Mouse (Mus musculus): Measurements from ENCODE around the gene Hist1h1e.
"Not testable (repeated sequence)": the region's sequence is repeated elsewhere in the genome, so short reads cannot be mapped to it uniquely, and the experiment has no call there.

The Hist1h1e gene

DNA sequence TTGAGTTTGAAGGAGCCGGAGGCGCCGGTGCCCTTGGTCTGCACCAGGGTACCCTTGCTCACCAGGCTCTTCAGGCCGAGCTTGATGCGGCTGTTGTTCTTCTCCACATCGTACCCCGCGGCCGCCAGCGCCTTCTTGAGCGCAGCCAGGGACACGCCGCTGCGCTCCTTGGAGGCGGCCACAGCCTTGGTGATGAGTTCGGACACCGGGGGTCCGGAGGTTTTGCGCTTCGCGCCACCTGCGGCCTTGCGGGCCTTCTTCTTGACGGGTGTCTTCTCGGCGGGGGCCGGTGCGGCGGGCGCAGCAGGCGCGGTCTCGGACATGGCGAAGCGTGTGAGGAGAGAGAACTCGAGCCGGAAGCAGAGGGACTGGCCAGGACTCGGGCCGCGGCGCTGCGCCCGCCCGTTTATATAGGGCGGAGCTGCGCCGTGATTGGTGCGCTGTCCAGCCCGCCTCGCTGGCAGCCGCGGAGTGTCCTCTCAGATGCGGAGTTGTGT, at the start of gene Hist1h1e:
Hist1h1e (minus strand) TSS at position 384 of the 497 bp plus-strand sequence.
- DNase-seq: peak; percentile 81 to 84

DNA sequence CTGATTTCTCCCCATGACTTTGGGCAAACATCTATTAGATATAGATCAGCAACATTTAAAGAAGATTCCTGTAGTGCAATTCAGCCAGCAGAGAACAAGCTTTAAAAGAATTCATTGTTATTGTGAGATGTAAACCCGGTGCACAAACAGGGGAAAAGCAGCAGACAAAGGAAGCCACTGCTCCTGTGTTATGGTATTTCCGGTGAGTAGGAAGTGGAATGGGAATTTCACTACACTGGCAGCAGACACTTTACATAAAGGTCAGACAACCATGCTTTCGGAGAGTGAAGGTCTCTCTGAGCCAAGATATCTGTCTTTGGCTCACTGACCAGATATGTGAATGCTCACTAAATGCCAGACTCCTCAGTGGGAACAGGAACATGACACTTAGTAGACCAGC, 40.2 kb upstream of the Hist1h1e start:
- DNase-seq: no peak

DNA sequence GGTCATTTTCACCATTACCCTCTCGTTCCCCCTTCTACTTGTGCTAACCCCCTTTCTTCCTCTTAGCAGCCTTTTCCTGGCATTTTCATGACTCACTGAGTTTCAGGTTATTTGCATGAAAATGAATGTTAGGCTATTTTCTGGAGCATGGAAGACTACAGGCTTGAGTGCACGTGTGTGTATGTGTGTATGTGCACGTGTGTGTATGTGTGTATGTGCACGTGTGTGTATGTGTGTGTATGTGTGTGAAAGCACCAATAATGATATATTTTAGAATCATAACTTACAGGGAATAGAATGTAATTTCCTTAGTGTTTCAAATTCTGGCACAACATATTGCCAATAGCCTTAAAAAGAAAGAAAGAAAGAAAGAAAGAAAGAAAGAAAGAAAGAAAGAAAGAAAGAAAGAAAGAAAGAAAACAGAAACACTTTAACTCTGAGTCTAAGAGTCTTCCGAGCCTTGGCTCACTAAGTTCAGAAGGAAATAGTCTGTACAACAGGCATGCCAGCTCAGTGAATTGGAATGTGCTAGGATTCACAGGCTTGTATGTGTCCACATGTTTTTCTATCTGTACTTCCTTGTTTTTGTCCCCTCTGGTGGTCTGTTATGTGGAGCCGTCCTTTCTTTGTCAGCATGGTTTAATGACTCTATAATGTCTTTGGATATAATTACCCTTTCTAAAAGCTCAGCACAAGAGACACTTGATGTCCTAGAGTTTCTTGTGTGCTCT, 37.4 kb upstream of the Hist1h1e start:
- DNase-seq: no peak

DNA sequence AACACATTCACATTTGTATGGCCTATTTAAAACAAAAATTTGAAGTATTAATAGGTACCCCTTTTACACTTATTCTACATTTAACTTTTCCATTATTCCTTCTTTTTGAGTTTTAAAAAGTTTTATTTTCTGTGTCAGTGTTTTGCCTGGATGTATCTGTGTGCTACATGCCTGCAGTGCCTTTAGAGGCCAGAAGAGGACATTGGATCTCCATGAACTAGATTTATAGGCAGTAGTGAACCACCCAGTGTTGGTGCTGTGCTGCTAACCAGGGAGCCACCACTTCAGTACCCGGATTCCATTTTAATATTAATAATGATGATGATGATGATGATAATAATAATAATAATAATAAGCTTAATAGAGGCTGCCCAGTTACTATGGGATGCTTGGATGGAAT, 8.3 kb upstream of the Hist1h1e start:
- DNase-seq: no peak

DNA sequence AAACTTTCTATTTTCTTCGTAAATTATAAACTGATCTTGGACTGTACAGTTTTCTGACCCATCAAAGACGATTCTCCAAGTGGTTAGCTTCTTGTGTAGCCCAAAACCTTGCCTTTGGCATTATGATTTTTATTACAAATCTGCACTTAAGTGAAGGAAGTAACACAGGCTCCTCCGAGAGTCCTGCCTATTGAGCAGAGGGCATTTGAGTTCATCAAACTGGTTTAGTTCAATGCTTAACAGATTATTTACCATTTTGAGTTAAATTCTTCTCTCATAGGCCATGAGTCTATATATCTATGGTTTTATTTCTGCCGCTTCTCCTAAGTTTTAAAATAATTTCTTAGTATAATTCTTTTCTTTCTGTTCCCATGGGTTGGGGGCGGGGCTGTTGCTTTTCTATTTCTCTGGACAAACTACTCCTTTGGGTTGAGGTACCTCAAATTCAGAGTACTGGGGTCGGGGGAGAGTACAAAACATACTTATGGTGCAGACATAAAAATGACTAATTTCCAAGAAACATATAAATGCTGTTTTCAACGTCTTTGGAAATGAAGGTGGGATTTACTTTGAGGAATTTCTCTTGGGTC, 598 bp upstream of the Hist1h1e start:
- peak in 1 of 2 experiments; percentile 19 for DNase-seq

DNA sequence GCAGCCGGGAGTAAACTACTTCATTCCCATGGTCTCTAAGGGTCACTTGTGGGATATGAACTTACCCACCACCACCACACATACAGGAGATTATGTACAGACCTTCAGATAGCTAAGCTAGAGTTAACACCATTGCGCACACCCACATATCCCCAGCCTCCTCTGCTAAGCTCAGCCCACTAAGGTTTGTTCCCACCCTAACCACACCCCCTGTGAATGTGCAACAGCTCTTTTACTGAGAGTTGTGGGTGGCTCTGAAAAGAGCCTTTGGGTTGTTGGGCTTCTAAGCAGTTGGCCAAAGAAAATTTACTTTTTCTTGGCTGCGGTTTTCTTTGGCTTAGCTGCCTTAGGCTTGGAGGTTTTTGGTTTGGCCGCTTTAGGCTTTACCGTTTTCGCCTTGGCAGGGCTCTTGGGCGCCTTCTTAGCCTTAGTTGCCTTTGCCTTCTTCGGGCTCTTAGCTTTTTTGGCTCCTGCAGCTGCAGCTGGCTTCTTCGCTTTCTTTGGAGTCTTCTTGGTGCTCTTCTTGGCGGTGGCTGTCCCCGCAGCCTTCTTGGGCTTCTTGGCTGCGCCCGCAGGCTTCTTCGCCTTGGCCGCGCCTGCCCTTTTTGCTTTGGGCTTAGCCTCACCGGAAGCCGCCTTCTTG, 705 bp downstream of the Hist1h1e start:
- DNase-seq: peak; percentile 57 to 60

DNA sequence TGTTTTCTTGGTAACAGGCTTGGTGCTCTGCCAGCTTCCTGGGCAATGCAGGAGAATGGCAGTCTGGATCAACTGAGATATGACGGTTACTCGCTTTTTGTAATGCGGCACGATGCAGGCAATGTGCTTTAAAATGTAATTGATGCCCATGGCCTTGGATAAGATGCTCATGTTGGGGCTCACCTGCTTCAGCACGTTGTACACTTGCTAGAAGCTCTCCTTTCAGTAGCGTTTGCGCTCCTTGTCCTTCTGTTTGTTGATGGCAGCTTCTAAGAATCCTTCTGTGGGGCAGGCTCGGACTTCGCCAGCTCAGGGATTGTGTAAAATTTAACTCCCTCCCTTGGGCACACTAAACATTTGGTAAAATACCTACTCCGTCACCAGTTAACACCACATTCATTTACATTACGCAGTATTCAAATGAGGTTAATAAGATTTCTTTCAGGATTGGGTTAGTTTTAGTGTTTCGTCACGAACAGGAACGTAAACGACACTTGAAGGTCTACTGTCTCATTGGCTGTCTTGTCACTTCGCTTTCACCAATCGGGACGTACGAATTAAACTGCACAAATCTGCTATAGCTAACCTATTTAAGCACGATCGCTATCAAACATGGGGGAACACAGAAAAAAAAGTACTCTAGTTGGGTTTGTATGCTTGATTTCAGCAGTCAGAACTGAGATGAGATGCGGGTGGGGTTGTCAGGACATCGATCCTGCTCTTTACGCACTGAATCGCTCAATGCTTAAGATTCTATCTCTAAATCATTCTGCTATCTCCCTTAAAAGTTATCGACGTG, 1.4 kb downstream of the Hist1h1e start, which contains the start of gene Hist1h2be:
Hist1h2be (minus strand) TSS at position 392 of the 799 bp plus-strand sequence.
- peak; percentile 19 to 52 for DNase-seq

DNA sequence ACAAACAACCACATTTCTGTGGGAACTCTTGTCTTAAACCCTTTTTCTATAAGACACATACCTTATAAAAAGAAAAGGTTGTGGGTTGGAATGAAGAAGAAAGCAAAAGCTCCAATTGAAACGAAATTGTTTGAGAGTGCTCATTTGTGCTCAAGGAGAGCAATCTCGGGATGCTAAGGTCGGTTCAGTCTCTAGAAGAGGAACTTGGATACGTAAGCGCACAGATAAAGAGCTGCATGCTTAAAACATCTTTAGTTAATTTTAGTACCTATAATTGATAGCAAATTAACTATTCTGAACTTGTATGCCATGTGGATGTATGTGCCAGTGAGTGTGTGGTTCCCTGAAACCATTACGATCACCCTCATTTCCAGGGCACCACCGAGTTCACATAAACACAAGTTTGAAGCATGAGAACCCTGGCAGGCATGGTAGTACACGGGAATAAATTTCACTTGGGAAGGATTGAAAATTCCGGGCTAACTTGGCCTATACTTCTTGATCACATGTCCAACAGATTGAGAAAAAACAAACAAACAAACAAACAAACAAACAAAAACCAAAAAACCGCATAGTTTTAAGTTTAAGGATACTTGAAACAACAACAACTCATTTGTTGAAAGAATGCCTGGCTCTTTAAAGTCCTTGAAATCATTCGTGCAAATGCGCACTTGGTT, 2.2 kb downstream of the Hist1h1e start:
- no peak for DNase-seq

DNA sequence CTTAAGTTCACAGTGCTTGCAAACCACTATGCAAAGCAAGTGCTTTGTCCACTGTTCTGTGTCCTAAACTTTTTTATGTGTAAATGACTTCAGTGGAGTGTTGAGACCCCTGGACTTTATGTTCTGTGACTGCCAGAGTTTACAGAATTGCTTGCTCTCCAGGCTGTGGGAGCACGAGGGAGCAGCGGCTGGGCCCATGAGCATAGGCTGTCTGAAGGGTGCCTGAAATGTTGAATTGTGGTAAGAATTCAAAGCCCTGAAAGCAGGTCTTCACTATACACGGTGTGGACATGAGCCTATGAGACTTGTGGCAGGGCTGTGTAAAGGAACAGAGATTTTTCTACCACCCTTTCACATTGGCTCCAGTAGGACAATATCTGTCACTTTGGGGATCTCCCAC, 10.7 kb downstream of the Hist1h1e start:
- no peak for DNase-seq

DNA sequence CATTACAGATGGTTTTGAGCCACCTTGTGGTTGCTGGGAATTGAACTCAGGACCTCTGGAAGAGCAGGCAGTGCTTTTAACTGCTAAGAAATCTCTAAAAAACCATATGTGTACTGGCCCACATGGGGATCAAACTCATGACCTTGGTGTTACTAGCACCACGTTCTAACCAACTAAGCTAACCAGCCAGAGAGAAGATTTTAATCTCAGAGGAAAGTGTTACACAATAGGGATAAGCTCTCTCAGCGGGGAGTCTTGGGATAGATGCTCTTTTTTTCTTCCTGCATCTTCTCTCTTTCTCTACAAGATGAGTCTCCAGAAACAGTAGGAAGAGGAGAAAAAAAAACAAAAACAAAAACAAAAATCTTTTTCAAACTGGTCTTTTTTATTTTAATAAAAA, 12.0 kb downstream of the Hist1h1e start:
- no peak for DNase-seq

DNA sequence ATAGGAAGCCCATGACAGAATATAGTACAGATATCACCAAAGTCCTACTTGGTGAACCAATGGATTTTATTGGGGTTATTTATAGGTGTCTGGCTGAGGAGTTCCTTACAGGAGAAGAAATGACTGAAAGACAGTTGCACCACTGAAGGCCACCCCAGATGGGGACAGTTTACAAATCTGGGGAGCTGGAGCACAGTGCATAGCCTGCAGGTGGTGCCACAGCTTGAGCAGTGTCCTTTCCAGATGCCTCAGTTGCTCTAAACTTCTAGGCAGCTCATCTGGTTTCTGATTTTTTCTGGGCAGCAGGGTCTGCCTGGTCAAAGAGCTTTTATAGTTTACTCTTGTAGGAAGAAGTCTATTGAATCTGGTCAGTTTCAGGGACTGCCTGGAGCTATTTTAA, 12.5 kb downstream of the Hist1h1e start:
- DNase-seq: no peak

DNA sequence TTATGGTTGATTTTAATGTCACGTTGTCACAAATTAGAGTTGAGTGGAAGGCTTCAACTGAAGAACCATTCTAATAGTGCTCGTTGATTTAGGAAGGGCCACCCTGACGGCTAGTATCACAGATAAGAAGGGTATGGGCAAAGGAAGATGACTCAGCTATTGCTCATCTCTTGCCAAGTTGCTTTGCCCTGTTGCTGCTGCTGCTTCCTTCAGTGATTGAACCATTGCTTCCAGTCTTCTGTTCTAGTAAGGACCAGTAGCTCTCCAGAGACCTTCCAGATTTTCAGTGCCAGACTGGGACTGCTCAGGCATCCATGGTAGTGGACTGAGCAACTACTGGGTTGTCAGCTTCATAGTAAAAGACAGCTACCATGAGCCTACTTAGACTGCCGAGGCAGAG, 13.1 kb downstream of the Hist1h1e start:
- DNase-seq: no peak

DNA sequence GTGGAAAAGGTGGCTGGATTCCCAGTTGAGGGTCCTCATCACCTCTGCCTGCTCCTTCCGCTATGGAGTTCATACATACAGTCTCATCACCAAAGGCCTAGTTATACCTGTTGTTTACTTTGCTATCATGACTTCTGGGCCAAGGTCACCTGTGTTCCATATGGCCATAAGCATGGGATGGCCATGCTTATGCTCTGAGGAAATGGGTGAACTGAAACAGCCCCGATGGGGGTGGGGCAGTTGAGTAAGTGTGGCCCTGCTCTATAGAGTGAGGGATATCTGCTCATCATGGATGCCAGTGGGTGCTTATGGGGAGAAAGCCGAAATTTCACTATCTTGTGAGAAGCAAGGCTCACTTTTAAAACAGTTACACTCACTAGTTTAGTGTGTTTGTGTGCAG, 17.3 kb downstream of the Hist1h1e start:
- no peak for DNase-seq

DNA sequence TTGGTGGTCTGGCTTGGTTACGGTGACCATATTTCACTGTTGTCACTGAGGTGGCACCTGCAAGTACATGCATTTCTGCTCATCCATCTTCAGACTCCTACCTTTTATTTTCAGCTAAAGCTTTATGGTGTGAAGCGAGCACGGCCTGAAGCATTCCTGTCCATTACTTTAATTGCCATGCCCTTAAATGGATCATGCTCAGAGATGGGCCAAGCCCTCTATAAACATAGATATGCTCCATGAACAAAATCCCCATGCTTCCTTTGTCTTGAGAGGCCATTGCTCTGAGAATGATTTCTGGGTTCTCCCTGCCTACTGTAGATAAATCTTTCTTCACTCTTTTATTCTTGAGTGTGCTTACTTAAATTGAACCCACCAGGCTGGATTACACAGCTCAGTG, 17.9 kb downstream of the Hist1h1e start:
- DNase-seq: no peak

DNA sequence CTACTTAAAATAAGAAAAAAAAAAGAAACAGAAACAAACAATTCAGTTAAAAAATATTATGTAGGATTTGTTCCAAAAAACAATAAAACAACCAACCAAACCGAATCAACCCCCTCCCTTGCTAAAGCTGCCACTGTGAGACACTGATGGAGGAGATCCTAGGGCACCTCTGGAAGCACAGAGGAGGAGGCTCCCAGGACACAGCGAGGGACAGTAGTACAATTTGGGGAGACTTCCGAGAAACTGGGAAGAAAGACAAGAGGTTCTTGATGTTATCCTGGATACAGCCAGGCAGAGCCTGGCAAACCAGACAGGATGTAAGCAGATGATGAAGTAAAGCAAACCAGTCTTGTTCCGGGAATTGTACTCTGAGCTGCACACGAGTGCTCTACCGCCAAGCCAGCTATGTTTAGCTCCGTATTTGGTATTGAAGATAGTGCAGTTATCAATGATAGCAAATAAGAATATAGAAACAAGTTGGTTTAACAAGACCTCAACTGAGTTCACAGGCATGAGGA, 19.1 kb downstream of the Hist1h1e start:
- DNase-seq: no peak

DNA sequence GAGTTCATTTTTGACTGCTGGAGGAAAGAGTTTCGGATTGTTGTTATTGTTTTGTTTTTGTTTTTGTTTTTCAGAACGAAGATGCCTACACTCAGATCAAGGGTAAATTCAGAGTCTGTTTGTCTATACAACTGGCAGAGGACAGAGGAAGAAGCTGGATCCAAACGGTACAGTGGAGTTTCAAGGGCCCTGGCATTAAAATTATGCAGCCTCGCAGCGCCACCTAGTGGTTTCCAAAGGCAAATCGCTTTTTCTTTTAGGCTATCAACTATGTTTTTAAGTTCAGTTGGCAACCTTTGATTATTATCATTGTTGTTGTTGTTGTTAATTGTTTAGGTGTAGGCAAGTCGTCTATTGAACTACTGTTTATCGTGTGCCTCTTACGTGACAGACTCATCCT, 24.4 kb downstream of the Hist1h1e start:
- peak; percentile 57 to 82 for DNase-seq

DNA sequence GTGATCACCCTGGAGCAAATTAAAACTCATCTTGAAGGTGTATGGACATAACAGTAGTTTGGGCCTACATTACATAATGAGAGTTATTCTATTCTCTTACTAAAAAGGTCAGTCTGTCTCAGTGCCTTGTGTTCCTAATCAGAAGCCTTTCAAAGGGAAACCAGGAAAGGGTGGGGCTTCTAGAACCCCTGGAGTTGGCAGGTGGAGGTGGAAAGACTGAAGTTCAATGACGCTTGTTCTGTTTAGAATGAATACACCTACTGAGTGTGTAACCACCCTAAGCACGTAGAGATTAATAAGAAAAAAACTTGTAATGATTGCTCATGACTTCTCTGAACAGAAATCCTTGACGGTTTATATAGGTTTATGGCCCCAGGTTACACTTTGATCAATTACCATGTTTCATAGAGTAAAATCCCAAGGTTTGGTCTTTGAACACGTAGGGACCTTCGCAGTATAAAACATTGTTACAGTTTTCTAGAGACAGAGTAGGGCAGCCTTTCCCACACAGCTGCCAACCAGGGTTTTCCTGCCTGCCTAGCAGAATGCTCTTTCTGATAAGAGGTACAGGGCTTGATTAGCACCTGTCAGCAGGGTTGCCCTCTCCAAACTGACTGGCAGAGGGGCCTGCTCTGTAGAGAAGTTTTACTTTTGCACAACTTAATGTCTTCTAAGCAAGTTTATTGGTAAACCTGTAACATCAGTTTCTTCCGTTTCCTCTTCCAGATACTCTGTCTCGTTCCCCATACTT, 26.6 kb downstream of the Hist1h1e start:
- no peak for DNase-seq

DNA sequence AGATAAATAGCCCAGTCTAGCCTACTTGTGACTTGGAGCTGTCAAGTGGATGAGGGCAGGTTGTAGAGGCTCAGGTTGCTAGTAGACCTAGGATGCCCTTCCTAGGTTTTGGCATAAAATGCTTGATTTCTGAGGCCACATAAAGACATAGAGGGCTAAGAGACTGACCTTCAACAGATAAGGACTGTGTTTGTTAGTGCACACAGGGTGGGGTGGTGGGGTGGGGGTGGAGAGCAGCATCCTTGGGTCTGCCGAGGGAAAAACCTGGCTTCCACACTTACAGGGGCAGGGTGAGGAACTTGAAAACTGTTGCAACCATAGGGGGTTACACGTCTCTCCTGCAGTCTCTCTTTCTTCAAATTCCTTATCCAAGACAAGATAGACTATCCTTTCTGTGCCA, 27.2 kb downstream of the Hist1h1e start:
- DNase-seq: no peak

DNA sequence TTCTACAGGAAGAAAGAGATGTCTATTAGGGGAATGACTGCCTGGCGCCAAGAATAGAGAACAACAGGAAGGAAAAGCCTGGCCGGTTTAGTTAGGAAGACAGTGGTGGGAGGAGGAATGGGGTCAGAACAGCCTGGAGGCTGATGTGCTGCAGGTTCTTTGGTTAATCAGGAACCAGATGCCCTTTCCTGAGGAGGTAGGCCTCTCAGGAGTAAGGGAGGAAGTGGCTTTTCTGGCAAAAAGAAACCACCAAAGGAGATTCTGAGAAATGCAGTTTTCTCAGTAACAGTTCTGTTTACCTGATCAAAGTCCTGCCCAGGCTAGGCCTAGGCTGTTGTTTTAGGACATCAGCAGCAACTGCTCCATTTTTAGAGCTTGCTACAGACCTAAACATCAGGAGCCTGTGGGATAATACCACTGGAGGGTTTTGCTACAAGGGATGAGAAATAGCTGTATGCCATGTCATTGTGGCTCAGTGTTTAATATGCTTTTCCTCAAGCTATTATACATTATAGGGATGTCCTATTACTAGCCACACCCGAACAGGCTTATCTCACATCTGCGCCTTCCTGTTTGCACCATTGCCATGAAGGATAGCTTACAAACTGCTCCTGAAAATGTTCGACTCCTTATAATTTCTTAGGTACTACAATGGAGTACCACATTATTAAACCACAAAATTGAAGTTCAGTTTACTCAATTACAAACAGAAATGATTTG, 29.1 kb downstream of the Hist1h1e start:
- DNase-seq: no peak

DNA sequence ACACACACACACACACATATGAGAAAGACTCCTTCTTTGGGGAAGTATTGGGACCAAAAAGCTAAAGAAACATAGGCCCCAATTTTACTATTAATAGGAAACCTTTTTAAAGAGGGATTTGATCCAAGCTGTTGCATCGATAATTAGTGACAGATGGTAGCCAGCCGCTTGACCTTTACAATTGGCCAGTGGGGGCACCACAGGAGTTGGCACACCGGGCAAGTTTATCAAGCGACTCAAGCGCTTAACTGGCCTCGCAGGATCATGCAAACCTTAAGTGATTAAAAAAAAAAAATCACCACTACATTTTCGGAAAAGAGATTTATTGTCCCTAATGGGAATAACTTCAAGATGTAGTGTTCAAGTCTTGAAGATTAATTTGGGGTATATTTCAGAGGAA, 29.7 kb downstream of the Hist1h1e start:
- no peak for DNase-seq

DNA sequence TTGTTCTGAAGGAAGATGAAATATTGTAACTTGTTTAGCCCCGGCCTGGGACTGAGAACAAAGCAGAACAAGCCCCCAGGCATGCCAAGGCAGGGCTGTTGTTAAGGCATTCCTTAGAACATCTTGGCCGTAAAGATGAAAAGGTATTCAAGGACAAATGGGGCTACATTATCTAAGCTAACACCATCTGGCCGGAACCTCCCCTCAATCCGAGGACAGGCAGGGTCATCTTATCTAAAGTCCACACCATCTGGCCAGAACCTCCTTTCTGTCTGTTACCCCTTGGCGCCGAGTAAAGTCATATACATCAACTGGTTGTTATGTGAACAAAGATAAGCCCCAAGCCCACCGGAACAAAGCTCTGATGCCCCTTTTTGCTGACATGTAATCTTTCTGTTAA, 30.5 kb downstream of the Hist1h1e start:
- DNase-seq: not testable (repeated sequence)
